Mouse (Mus musculus): ENCODE results near the gene Tlr9. TPM values are rescaled to one million over a fixed set of nuclear protein-coding genes. Genes with fewer than 3 reads are reported as not detected.

Gene Tlr9
- polyA plus RNA-seq, 1 experiment from 2014 or later: not detected

GRCm38 (mm10) chr9:106226151-106226682 is 3.8 kb downstream of the Tlr9 start:
- H3K9me3 ChIP-seq: no peaks in the 10 kb centered on the region
- 7% methylated on average over 34 of the region's 34 CpGs for WGBS
- no peak overlapping the region; the same call in 1 of the 2 replicates for H3K27ac ChIP-seq (replicated peaks)
- peak overlapping the region; percentile 70 for H3K4me2 ChIP-seq (replicated peaks)
- peak; percentile 67 for ATAC-seq (replicated peaks)
- H3K9ac ChIP-seq (replicated peaks): peak overlapping the region; percentile 46
- no peaks in the 10 kb centered on the region for H3K27me3 ChIP-seq
- H3K36me3 ChIP-seq: no peaks in the 10 kb centered on the region
- H3K4me1 ChIP-seq: peaks cover 9% of the 10 kb centered on the region; the same call in 1 of the 2 replicates
- H3K4me3 ChIP-seq: peak overlapping the region; percentile 37

- Histone ChIP-seq H3K36me3 (no peaks in the 10 kb centered on the region; the same call in none of the 2 replicates), H3K27me3 (no peaks in the 10 kb centered on the region), H3K9me3 (no peaks in the 10 kb centered on the region), H3K4me2 (replicated peaks) (no peak overlapping the region), H3K4me3 (no peak overlapping the region), H3K27ac (replicated peaks) (no peak overlapping the region), H3K9ac (replicated peaks) (no peak overlapping the region), H3K4me1 (peaks cover 9% of the 10 kb centered on the region; the same call in 1 of the 2 replicates)
- 59% methylated on average over 8 of the region's 8 CpGs for WGBS
- ATAC-seq (replicated peaks): no peak
Measured at GRCm38 (mm10) chr9:106227790-106228429, 5.5 kb downstream of the Tlr9 start.

GRCm38 (mm10) chr9:106230051-106230733 is 7.8 kb downstream of the Tlr9 start:
- no peak overlapping the region for H3K4me3 ChIP-seq
- WGBS: 84% methylated on average over 9 of the region's 9 CpGs
- H3K27ac ChIP-seq (replicated peaks): no peak overlapping the region
- no peak overlapping the region for H3K9ac ChIP-seq (replicated peaks)
- H3K4me2 ChIP-seq (replicated peaks): no peak overlapping the region
- H3K36me3 ChIP-seq: peaks cover 23% of the 10 kb centered on the region
- no peaks in the 10 kb centered on the region for H3K9me3 ChIP-seq
- peaks cover 9% of the 10 kb centered on the region; the same call in 1 of the 2 replicates for H3K4me1 ChIP-seq
- no peaks in the 10 kb centered on the region for H3K27me3 ChIP-seq
- no peak for ATAC-seq (replicated peaks)

- no peaks in the 10 kb centered on the region for H3K27me3 ChIP-seq
- no peak overlapping the region for H3K27ac ChIP-seq (replicated peaks)
- no peaks in the 10 kb centered on the region for H3K9me3 ChIP-seq
- peaks cover 8% of the 10 kb centered on the region; the same call in 1 of the 2 replicates for H3K4me1 ChIP-seq
- ATAC-seq (replicated peaks): no peak
- no peak overlapping the region for H3K4me3 ChIP-seq
- peaks cover 28% of the 10 kb centered on the region for H3K36me3 ChIP-seq
- 67% methylated on average over 3 of the region's 3 CpGs for WGBS
- H3K9ac ChIP-seq (replicated peaks): no peak overlapping the region
- H3K4me2 ChIP-seq (replicated peaks): no peak overlapping the region
Measured at GRCm38 (mm10) chr9:106230734-106231106, 8.3 kb downstream of the Tlr9 start.

GRCm38 (mm10) chr9:106231220-106231619 is 8.8 kb downstream of the Tlr9 start:
- Histone ChIP-seq H3K9me3 (no peaks in the 10 kb centered on the region), H3K4me1 (peaks cover 3% of the 10 kb centered on the region; the same call in 1 of the 2 replicates), H3K27me3 (no peaks in the 10 kb centered on the region), H3K27ac (replicated peaks) (no peak overlapping the region), H3K4me3 (no peak overlapping the region), H3K36me3 (peaks cover 33% of the 10 kb centered on the region), H3K4me2 (replicated peaks) (no peak overlapping the region), H3K9ac (replicated peaks) (no peak overlapping the region)
- WGBS: 83% methylated on average over 7 of the region's 7 CpGs
- no peak for ATAC-seq (replicated peaks)

GRCm38 (mm10) chr9:106231816-106232215 is 9.4 kb downstream of the Tlr9 start:
- H3K27ac ChIP-seq (replicated peaks): no peak overlapping the region
- no peaks in the 10 kb centered on the region for H3K9me3 ChIP-seq
- no peak overlapping the region for H3K9ac ChIP-seq (replicated peaks)
- no peaks in the 10 kb centered on the region for H3K4me1 ChIP-seq
- H3K27me3 ChIP-seq: no peaks in the 10 kb centered on the region
- peaks cover 39% of the 10 kb centered on the region for H3K36me3 ChIP-seq
- WGBS: 90% methylated on average over 4 of the region's 4 CpGs
- no peak overlapping the region for H3K4me2 ChIP-seq (replicated peaks)
- no peak overlapping the region for H3K4me3 ChIP-seq
- ATAC-seq (replicated peaks): no peak

GRCm38 (mm10) chr9:106232956-106233355 is 10.6 kb downstream of the Tlr9 start:
- ATAC-seq (replicated peaks): no peak
- peaks cover 50% of the 10 kb centered on the region for H3K36me3 ChIP-seq
- H3K4me3 ChIP-seq: no peak overlapping the region
- H3K9me3 ChIP-seq: no peaks in the 10 kb centered on the region
- H3K4me2 ChIP-seq (replicated peaks): no peak overlapping the region
- WGBS: 99% methylated on average over 3 of the region's 3 CpGs
- no peaks in the 10 kb centered on the region for H3K27me3 ChIP-seq
- H3K9ac ChIP-seq (replicated peaks): no peak overlapping the region
- no peaks in the 10 kb centered on the region for H3K4me1 ChIP-seq
- no peak overlapping the region for H3K27ac ChIP-seq (replicated peaks)

- no peaks in the 10 kb centered on the region for H3K9me3 ChIP-seq
- H3K27me3 ChIP-seq: no peaks in the 10 kb centered on the region
- WGBS: 83% methylated on average over 6 of the region's 6 CpGs
- ATAC-seq (replicated peaks): no peak
- H3K27ac ChIP-seq (replicated peaks): no peak overlapping the region
- no peak overlapping the region for H3K4me2 ChIP-seq (replicated peaks)
- H3K4me1 ChIP-seq: no peaks in the 10 kb centered on the region
- H3K36me3 ChIP-seq: peaks cover 60% of the 10 kb centered on the region
- no peak overlapping the region for H3K9ac ChIP-seq (replicated peaks)
- no peak overlapping the region for H3K4me3 ChIP-seq
Measured at GRCm38 (mm10) chr9:106233953-106234352, 11.6 kb downstream of the Tlr9 start.

- Histone ChIP-seq H3K4me2 (replicated peaks) (no peak overlapping the region), H3K36me3 (peaks cover 70% of the 10 kb centered on the region), H3K4me3 (no peak overlapping the region), H3K9ac (replicated peaks) (no peak overlapping the region), H3K4me1 (no peaks in the 10 kb centered on the region), H3K27ac (replicated peaks) (no peak overlapping the region), H3K27me3 (no peaks in the 10 kb centered on the region), H3K9me3 (no peaks in the 10 kb centered on the region)
- 91% methylated on average over 23 of the region's 23 CpGs for WGBS
- no peak for ATAC-seq (replicated peaks)
Measured at GRCm38 (mm10) chr9:106235194-106235830, 12.9 kb downstream of the Tlr9 start.

GRCm38 (mm10) chr9:106236156-106236817 is 13.9 kb downstream of the Tlr9 start:
- H3K9me3 ChIP-seq: no peaks in the 10 kb centered on the region
- ATAC-seq (replicated peaks): no peak
- no peak overlapping the region for H3K4me3 ChIP-seq
- WGBS: 91% methylated on average over 23 of the region's 23 CpGs
- H3K27ac ChIP-seq (replicated peaks): no peak overlapping the region
- H3K36me3 ChIP-seq: peaks cover 80% of the 10 kb centered on the region
- H3K4me1 ChIP-seq: no peaks in the 10 kb centered on the region
- H3K4me2 ChIP-seq (replicated peaks): no peak overlapping the region
- H3K9ac ChIP-seq (replicated peaks): no peak overlapping the region
- H3K27me3 ChIP-seq: no peaks in the 10 kb centered on the region

- WGBS: 73% methylated on average over 3 of the region's 3 CpGs
Measured at GRCm38 (mm10) chr9:106236818-106237211, 14.4 kb downstream of the Tlr9 start.

GRCm38 (mm10) chr9:106237401-106237800 is 15.0 kb downstream of the Tlr9 start:
- H3K36me3 ChIP-seq: peaks cover 91% of the 10 kb centered on the region
- no peaks in the 10 kb centered on the region for H3K9me3 ChIP-seq
- H3K4me3 ChIP-seq: no peak overlapping the region
- H3K9ac ChIP-seq (replicated peaks): no peak overlapping the region
- no peaks in the 10 kb centered on the region for H3K4me1 ChIP-seq
- WGBS: 89% methylated on average over 8 of the region's 8 CpGs
- no peak for ATAC-seq (replicated peaks)
- H3K27me3 ChIP-seq: no peaks in the 10 kb centered on the region
- H3K4me2 ChIP-seq (replicated peaks): no peak overlapping the region
- no peak overlapping the region for H3K27ac ChIP-seq (replicated peaks)

More at GRCm38 (mm10) chr9:106236818-106237211, 14.4 kb downstream of the Tlr9 start:
- Histone ChIP-seq H3K9me3 (no peaks in the 10 kb centered on the region), H3K27me3 (no peaks in the 10 kb centered on the region), H3K36me3 (peaks cover 85% of the 10 kb centered on the region), H3K4me1 (no peaks in the 10 kb centered on the region), H3K27ac (replicated peaks) (no peak overlapping the region), H3K4me3 (no peak overlapping the region), H3K9ac (replicated peaks) (no peak overlapping the region), H3K4me2 (replicated peaks) (no peak overlapping the region)
- no peak for ATAC-seq (replicated peaks)
